Mouse (Mus musculus) heart, embryonic 14.5 days (tissue): ENCODE results near the gene Lrrc55. TPM values are rescaled to one million over a fixed set of nuclear protein-coding genes. Genes with fewer than 3 reads are reported as not detected.

Source experiments
- ATAC-seq: fragments of 200-750 bp; cut with Nextera tagmentation; 2 replicates; pipeline ENCODE4 v1.8.0; 2017; ENCODE audit warnings: low read depth, moderate TSS enrichment; ENCODE audit not compliant: insufficient number of reproducible peaks, insufficient read depth, low FRiP score
- H3K27ac ChIP-seq, 2 experiments: fragments of 200-500 bp in 1 of 2; fragments of 300-500 bp in 1 of 2; sonication (generic) in 1 of 2; replicated peaks in 1 of 2; 2 replicates each; pipeline ENCODE4 v1.5.1; 2012 to 2014; ENCODE audit warnings: low read depth in 2 of 2, low read length in 2 of 2, control low read depth in 1 of 2, mild to moderate bottlenecking in 1 of 2, mixed read lengths in 1 of 2; ENCODE audit not compliant: control insufficient read depth in 1 of 2, insufficient read depth in 1 of 2
- H3K27me3 ChIP-seq: fragments of 300-500 bp; sonication (generic); 2 replicates; pipeline ENCODE4 v1.6.1; 2014; ENCODE audit warnings: mild to moderate bottlenecking, low read length, control low read depth; ENCODE audit not compliant: control insufficient read depth, insufficient read depth
- H3K36me3 ChIP-seq: fragments of 300-500 bp; sonication (generic); 2 replicates; pipeline ENCODE4 v1.6.1; 2014; ENCODE audit warnings: mild to moderate bottlenecking, control low read depth, low read length, mixed read lengths; ENCODE audit not compliant: control insufficient read depth, insufficient read depth
- H3K4me1 ChIP-seq, 2 experiments: fragments of 200-500 bp in 1 of 2; fragments of 300-500 bp in 1 of 2; sonication (generic) in 1 of 2; 2 replicates each; pipeline ENCODE4 v1.6.1; 2012 to 2014; ENCODE audit warnings: low read length in 2 of 2, control low read depth in 1 of 2, mixed read lengths in 1 of 2; ENCODE audit not compliant: control insufficient read depth in 2 of 2, insufficient read depth in 2 of 2
- H3K4me2 ChIP-seq: fragments of 300-500 bp; sonication (generic); 2 replicates; pipeline ENCODE4 v1.6.1; 2014; ENCODE audit warnings: mild to moderate bottlenecking, low read length
- H3K4me3 ChIP-seq, 2 experiments: fragments of 200-500 bp in 1 of 2; fragments of 300-500 bp in 1 of 2; sonication (generic) in 1 of 2; 2 replicates each; pipeline ENCODE4 v1.5.1; 2012 to 2014; ENCODE audit warnings: low read length in 2 of 2, mild to moderate bottlenecking in 2 of 2, control low read depth in 1 of 2, low read depth in 1 of 2, moderate library complexity in 1 of 2; ENCODE audit not compliant: control insufficient read depth in 1 of 2, insufficient read depth in 1 of 2
- H3K9ac ChIP-seq: fragments of 300-500 bp; sonication (generic); 2 replicates; pipeline ENCODE4 v1.6.1; 2014; ENCODE audit warnings: mild to moderate bottlenecking, low read length
- H3K9me3 ChIP-seq: fragments of 300-500 bp; sonication (generic); 2 replicates; pipeline ENCODE4 v1.6.1; 2016; ENCODE audit warnings: low read length, control low read depth; ENCODE audit not compliant: control insufficient read depth
- WGBS: fragments of 180-500 bp; shearing (Covaris S2); extraction: QIAGEN DNeasy Blood & Tissue Kit; methylation state at CpG from one replicate; pipeline ENCODE4 v1.1.7; 2014; 5-methylcytosine and 5-hydroxymethylcytosine counted together
- polyA plus RNA-seq: library from polyadenylated mRNA; unstranded; fragments of >200 nt; fragmentation: Nextera tagmentation; extraction: Ambion mirVana; gene quantifications from 2 replicates; pipeline ENCODE4 v1.2.1, GENCODE M21; 2014

Lrrc55 gene
- polyA plus RNA-seq, 1 experiment from 2014 or later, result 0.20 TPM

DNA sequence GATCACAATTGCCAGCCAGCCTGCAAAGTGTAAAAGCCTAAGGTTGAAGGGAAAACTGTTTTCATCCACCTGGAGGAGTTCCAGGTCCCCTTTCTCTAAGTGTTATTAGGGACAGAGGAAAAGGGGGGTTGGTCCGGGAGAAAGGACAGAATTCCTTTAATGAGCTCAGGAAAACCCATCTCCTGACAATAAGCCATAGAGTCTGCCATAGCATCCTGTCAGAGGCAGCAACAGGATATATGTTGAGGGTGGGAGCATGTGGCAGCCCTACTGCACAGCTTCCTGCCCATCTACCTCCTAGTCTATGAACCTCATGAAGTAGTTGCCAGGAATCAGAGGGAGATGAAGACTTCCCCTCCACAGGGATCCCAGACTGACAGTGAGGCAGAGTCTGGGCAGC, 29.4 kb downstream of the Lrrc55 start:
- Histone ChIP-seq H3K9ac (no peak overlapping the region), H3K36me3 (no peaks in the 10 kb centered on the region), H3K4me2 (no peak overlapping the region), H3K9me3 (no peaks in the 10 kb centered on the region), H3K27ac (no peak overlapping the region), H3K27me3 (no peaks in the 10 kb centered on the region), H3K4me1 (no peaks in the 10 kb centered on the region; a peak in 2 of 4 replicates), H3K4me3 (no peak overlapping the region)
- WGBS, result 27% methylated on average over 1 of the region's 1 CpGs
- ATAC-seq, result no peak

DNA sequence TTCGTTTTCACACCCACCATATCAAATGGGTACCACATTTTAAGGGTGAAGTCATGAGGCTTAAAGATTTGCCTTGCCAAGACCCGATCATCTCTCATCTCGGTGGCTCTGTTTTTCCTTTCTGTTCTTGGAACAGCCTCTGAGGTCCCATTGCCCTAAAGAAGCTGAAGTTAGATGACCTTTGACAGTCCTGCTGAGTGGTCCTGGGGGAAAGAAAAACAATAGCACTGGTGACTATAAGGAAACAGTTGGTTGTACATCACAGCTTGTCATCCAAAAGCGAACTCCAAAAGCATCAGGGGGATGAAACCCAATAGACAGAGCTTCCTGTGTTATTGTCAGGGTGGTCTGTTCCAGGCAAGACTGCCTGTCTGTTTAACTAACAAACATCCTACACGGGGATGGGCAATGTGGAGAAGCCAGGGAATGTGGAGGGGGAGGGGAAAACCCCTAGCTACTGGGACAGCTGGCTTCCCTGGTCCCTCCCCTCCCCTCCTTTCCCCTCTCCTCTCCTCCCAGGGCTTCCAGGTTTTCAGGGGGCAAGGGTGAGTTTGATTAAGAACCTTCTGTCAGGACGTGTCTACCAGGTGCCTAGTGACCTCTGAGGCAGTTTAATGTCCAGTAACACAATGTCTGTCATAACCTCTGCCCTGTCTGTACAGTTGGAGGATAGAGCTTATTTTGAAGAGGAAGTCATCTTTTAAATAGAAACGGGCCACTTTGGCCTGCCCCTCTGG, 33.5 kb downstream of the Lrrc55 start:
- peak; percentile 55 for ATAC-seq
- Histone ChIP-seq H3K4me1 (no peaks in the 10 kb centered on the region; a peak in 2 of 4 replicates), H3K27ac (no peak overlapping the region), H3K9ac (no peak overlapping the region), H3K4me2 (no peak overlapping the region), H3K4me3 (no peak overlapping the region), H3K27me3 (no peaks in the 10 kb centered on the region), H3K36me3 (no peaks in the 10 kb centered on the region), H3K9me3 (no peaks in the 10 kb centered on the region)
- 23% methylated on average over 7 of the region's 7 CpGs for WGBS

DNA sequence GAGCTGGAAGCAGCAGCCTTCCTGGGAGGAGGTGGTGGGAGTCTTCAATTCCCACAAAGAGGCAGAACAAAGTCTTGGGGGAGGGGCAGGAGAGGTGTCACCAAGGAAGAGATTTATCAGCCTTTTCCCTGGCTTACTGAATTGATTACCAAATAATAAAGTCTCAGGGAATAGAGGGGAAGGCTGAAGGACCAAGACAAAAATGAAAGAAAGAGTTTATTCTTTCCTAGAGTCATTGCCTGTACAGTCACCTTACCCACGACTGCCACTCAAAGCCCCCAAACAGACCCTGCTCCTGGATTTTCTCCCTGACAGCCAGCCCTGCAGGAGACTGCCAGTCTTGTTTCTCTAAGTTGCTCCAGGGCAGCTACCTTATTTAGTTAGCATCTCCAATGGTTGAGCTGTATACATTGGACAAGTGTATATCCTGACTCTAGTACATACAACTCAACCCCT, 35.3 kb downstream of the Lrrc55 start:
- H3K27me3 ChIP-seq, result no peaks in the 10 kb centered on the region
- H3K27ac ChIP-seq, result no peak overlapping the region
- H3K36me3 ChIP-seq, result no peaks in the 10 kb centered on the region
- 15% methylated on average over 1 of the region's 1 CpGs for WGBS
- no peaks in the 10 kb centered on the region; a peak in 1 of 4 replicates for H3K4me1 ChIP-seq
- no peak; the same call in 1 of the 2 replicates for ATAC-seq
- H3K9me3 ChIP-seq, result no peaks in the 10 kb centered on the region
- H3K4me3 ChIP-seq, result no peak overlapping the region
- no peak overlapping the region for H3K4me2 ChIP-seq
- no peak overlapping the region for H3K9ac ChIP-seq

DNA sequence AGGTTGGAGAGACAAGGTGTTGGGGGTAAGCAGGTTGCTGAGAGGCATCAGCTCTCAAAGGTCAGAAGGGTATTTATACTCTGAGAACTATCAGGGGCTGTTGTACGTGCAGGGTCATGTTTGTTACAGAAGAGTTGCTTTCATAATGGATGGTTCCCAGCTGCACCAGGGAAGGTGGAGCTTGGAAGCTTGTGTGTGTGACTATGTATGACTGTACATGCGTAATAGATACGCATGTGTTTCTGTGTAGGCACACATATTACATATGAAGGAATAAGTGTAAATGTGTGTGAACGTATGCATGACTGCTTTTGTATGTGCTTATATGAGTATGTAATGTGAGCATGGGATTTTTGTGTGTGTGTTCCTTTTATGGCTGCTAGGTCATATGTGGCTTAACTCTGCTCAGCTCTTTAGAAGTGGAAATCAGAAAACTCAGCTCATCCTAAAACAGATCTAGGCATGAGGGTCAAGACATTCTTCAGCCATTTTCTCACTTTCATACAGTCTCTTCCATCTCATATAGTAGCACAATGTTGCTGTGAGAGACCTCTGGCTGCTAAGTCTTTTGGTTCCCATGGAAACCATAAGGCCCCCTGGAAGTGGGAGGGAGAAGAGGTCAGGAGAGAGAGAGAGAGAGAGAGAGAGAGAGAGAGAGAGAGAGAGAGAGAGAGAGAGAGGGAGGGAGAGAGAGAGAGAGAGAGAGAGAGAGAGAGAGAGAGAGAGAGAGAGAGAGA, 35.9 kb downstream of the Lrrc55 start:
- ATAC-seq, result no peak
- no peak overlapping the region for H3K9ac ChIP-seq
- H3K27ac ChIP-seq, result no peak overlapping the region

DNA sequence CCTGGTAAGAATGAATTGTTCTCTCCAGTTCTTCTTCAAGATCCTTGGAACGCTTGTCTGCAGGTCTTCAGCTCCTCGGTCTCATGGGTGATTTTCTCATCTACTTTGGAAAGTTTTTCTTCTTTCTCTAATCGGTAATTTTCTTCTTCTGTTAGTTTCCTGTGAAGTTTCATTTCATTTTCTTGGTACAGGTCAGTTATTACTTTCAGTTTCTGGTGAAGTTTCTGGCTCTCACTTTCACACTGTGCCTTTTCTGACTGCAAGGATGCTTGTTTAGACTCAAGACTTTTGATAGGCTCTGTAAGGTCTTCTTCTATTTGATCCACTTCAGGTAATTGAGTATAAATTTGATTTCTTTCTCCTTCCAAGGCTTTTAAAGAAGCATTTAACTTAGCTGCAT, 39.6 kb downstream of the Lrrc55 start:
- no peaks in the 10 kb centered on the region for H3K9me3 ChIP-seq
- no peak for ATAC-seq
- WGBS, result 83% methylated on average over 3 of the region's 3 CpGs
- H3K36me3 ChIP-seq, result no peaks in the 10 kb centered on the region
- no peak overlapping the region for H3K27ac ChIP-seq
- no peak overlapping the region for H3K4me3 ChIP-seq
- H3K9ac ChIP-seq, result no peak overlapping the region
- no peaks in the 10 kb centered on the region for H3K4me1 ChIP-seq
- H3K4me2 ChIP-seq, result no peak overlapping the region
- no peaks in the 10 kb centered on the region for H3K27me3 ChIP-seq

More for the DNA sequence above, 35.9 kb downstream of the Lrrc55 start:
- no peaks in the 10 kb centered on the region for H3K27me3 ChIP-seq
- H3K4me2 ChIP-seq, result no peak overlapping the region
- H3K36me3 ChIP-seq, result no peaks in the 10 kb centered on the region
- no peak overlapping the region for H3K4me3 ChIP-seq
- WGBS, result 54% methylated on average over 4 of the region's 4 CpGs
- H3K9me3 ChIP-seq, result no peaks in the 10 kb centered on the region
- no peaks in the 10 kb centered on the region; a peak in 1 of 4 replicates for H3K4me1 ChIP-seq

DNA sequence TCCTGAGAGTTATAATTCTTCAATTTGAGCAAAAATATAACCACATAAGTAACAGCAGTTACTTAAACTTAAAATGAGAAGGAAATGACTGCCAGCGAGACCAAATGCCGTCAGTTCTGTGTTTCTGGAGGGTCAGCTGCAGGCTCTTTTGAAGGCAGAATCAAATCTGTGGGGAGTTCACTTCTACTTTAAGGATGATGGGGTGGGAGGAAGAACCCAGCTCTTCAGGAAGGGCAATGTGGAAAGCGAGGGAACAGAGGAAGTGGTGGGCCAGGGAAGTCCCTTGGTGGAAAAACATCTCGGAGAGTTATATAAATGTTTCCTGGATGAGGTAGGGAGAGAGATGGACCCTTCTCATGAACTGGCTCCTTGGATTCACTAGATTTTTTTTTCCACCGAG, 40.9 kb downstream of the Lrrc55 start:
- 76% methylated on average over 5 of the region's 5 CpGs for WGBS
- no peaks in the 10 kb centered on the region for H3K36me3 ChIP-seq
- no peaks in the 10 kb centered on the region for H3K27me3 ChIP-seq
- no peak overlapping the region for H3K4me3 ChIP-seq
- ATAC-seq, result no peak
- H3K4me2 ChIP-seq, result no peak overlapping the region
- H3K9ac ChIP-seq, result no peak overlapping the region
- no peaks in the 10 kb centered on the region for H3K4me1 ChIP-seq
- H3K27ac ChIP-seq, result no peak overlapping the region
- no peaks in the 10 kb centered on the region for H3K9me3 ChIP-seq

DNA sequence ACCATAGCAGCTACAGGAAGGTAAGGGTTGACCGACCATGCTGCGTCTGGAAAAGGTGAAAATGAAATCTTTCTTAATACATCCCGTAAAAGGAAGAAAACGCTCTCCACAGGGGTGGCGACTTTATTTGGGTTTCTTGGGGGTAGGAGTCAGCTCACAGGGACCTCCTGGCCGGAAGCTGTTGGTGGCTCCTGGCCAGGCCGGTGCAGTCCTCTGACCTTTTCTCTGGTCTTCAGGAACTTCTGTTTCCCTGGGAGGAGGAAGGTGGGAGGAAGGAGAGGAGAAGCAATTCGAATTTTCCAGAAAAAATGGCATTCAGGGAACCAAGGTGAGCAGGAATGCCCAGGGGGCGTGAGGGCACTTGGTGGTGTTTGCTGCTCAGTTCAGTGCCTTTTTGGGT, 41.7 kb downstream of the Lrrc55 start:
- WGBS, result 62% methylated on average over 9 of the region's 9 CpGs

More for the DNA sequence above, 41.7 kb downstream of the Lrrc55 start:
- Histone ChIP-seq H3K36me3 (no peaks in the 10 kb centered on the region), H3K9me3 (no peaks in the 10 kb centered on the region), H3K27me3 (no peaks in the 10 kb centered on the region), H3K4me1 (no peaks in the 10 kb centered on the region), H3K4me2 (no peak overlapping the region), H3K27ac (no peak overlapping the region), H3K4me3 (no peak overlapping the region), H3K9ac (no peak overlapping the region)
- ATAC-seq, result no peak
